Mouse (Mus musculus): ENCODE results near the gene Psmg4.

The Psmg4 gene

DNA sequence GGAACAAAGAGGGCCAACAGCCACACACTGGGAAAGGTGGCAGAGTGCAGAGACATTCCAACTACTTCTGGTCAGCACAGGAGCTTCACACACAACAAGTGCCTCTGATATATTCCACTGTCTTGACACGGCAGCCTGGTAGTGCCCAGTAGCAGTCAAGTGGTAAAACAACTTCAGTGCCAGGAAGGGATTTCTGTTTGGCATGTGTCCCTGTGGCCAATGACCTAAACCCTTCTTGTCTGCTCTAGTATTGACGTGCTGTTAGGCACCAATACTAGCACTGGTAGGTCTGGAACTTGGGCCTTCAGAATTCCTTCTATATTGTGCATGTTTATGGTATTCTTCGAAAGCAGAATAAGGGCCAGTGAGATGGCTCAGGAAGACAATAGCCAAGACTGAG, 42.5 kb downstream of the Psmg4 start:
- no peak for DNase-seq (ENCODE audit: low read depth)

GRCm38 (mm10) chr13:34207714-34208470, 45.1 kb downstream of the Psmg4 start:
- DNase-seq (ENCODE audit: low read depth) = no peak

DNA sequence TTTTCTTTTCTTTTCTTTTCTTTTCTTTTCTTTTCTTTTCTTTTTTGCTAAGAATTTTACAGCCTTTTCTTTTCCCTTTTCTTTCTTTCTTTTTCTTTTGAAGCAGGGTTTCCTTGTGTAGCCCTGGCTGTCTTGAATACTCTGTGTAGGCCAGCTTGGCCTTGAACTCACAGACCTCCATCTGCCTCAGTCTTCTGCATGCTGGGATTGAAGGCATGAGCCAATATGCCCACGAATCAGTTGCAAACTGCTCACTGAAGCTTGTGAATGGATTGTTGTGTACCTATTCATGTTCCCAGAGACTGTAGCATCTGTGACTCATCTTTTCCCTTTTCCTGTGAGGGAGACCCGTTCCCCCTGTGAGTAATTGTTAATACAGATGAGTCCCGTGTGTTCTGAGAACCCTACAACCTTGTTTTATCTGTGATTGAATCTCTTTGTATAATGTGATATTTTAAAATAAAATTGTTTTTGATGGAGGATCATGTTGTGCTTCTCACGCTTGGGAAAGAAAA, 48.6 kb downstream of the Psmg4 start:
- DNase-seq (ENCODE audit: low read depth) = peak; percentile 45

DNA sequence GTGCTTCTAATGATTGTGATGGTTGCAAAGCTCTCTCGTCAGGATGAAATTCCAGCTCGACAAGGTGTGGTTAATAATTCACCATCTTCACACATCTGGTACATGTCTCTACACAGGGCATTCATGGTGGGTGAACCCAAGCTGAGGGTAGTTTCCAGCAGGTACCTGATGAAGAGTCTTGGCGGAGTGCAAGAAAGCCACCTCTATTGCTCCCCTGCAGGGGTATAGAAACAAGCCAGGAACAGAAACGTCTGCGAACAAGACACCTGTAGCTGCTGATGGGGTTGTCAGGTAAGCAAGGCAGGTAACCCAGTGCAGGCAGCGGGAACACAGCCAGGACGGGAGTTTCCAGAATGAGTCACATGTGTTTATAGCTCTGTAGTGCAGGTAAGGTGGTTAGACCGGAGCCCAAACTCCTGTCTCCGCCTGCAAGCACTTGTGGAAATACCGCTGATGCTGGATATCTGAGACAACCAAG, 50.0 kb downstream of the Psmg4 start:
- no peak for DNase-seq (ENCODE audit: low read depth)

DNA sequence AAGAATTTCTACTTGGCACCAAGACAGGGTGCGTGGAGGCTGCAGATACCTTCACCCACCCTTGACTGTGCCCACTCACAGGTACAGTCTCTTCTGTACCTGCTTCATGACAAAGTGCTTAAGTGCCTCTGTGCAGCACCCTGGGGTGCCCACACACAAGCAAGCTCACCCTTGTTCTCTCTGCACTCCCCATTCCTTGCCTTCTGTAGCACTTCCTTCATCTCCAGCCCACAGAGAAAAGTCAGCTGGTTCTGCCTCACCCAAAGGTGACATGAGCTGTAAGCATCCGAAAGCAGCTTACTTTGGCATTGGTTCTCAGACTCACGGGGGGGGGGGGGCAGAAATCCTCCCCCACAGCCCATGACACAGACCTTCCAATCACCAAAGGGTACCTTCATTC, 52.1 kb downstream of the Psmg4 start:
- DNase-seq (ENCODE audit: low read depth) = no peak

DNA sequence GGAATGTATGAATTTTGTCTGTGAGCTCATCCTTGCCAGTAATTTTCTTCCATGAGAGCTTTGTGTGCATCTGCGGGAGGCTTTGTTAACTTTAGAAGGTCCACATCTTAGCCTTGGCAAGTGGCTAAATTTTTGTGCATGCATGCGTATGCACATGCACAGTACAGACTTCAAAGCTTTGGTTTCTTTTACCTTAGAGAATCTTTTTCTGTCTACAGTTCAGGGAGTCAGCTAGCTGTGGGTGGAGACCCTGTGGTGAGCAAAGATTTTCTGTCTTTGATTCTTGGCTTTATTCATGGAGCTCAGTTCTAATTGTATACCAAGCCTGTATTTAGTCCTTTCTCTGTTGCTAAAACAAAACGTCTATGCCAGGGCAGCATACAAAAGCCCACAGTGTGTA, 56.0 kb downstream of the Psmg4 start:
- DNase-seq (ENCODE audit: low read depth) = no peak

DNA sequence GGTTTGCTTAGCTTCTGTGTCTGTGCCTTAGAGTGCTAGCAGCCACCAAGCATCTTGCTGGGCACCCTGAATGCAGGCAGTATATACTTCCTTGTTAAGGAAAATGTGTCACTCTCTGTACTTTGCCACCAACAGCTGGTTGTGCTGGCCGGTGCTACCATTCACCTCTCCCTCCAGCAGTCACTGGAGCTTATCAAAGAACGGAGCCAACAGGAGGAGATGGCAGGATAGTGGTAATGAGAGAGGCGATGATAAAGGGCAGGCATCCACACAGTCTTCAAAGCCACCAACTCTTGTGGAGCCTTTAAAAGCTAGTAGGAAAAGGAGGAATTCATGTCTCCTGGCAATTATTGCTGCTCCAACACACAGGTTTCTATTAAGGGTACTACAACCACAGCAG, 57.0 kb downstream of the Psmg4 start:
- DNase-seq (ENCODE audit: low read depth) = no peak

DNA sequence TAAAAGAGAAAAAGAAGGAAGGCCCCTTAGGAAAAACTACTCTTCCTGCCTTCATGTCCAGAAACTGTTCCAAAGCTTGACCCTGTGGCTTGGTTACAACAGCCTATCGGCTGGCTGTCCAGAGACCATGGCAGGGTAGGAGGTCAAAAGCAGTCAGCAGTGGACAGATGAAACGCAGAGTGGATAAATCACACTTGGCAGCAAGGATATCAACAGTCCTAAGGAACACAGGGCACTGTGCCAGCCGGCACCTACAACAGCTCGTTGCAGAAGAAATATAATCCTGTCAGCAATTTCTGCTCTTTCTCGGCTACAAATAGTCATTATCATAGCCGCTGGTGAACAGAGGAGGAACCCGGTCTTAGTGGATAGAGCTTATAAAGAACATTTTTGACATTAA, 60.2 kb downstream of the Psmg4 start:
- DNase-seq (ENCODE audit: low read depth) = no peak

GRCm38 (mm10) chr13:34226940-34227339, 64.2 kb downstream of the Psmg4 start:
- DNase-seq (ENCODE audit: low read depth) = no peak

Data from 416B (cell line).